Mouse (Mus musculus) megakaryocyte-erythroid progenitor cell, adult 5-6 weeks (primary cell): ENCODE measurements around the gene Rars. TPM values are rescaled to one million over a fixed set of nuclear protein-coding genes. Genes with fewer than 3 reads are reported as not detected.
A peak's percentile ranks its signal among the peaks of the same experiment; 100 is the strongest.
"Not testable (repeated sequence)": the region's sequence is repeated elsewhere in the genome, so short reads cannot be mapped to it uniquely, and the experiment has no call there.

ENCODE experiments used
- ATAC-seq: replicated peaks from 2 replicates; pipeline ENCODE4 v1.8.0; 2016; ENCODE audit warnings: mild to moderate bottlenecking, inconsistent platforms; ENCODE audit not compliant: severe bottlenecking, poor library complexity, low FRiP score, low TSS enrichment
- total RNA-seq, 2 experiments: library from RNA; stranded (forward) in 1 of 2; stranded (reverse) in 1 of 2; fragments of 200-1000, 215-1000 nt in 1 of 2; fragments of >200 nt in 1 of 2; fragmentation: Nextera tagmentation in 1 of 2; gene quantifications; 2 replicates each; pipeline ENCODE4 v1.2.3; 2014 to 2017

The Rars gene
- total RNA-seq (2014; fragmentation: Nextera tagmentation) (99.7 and 111 TPM in 2 replicates), total RNA-seq (2017) (132 and 143 TPM in 2 replicates)

GRCm38 (mm10) chr11:35834022-35834760 is at the start of gene Rars:
Gene Rars, minus strand, starts transcription at chr11:35834506.
- ATAC-seq, result peak; percentile 94

GRCm38 (mm10) chr11:35882777-35883176 is 48.5 kb upstream of the Rars start:
- ATAC-seq, result no peak

- no peak for ATAC-seq
Measured at GRCm38 (mm10) chr11:35878559-35878897, 44.2 kb upstream of the Rars start.

- no peak for ATAC-seq
Measured at GRCm38 (mm10) chr11:35877651-35878558, 43.6 kb upstream of the Rars start.

GRCm38 (mm10) chr11:35873624-35874244 is 39.4 kb upstream of the Rars start:
- no peak for ATAC-seq

- ATAC-seq, result no peak
Measured at GRCm38 (mm10) chr11:35870961-35871360, 36.7 kb upstream of the Rars start.

GRCm38 (mm10) chr11:35866140-35866539 is 31.8 kb upstream of the Rars start:
- ATAC-seq, result no peak

GRCm38 (mm10) chr11:35864981-35865604 is 30.8 kb upstream of the Rars start:
- ATAC-seq, result no peak

- ATAC-seq, result no peak
Measured at GRCm38 (mm10) chr11:35863653-35864052, 29.3 kb upstream of the Rars start.

GRCm38 (mm10) chr11:35857395-35858067 is 23.2 kb upstream of the Rars start:
- no peak for ATAC-seq

GRCm38 (mm10) chr11:35856359-35857040 is 22.2 kb upstream of the Rars start:
- no peak for ATAC-seq

GRCm38 (mm10) chr11:35855567-35855966 is 21.3 kb upstream of the Rars start:
- no peak for ATAC-seq

GRCm38 (mm10) chr11:35854941-35855340 is 20.6 kb upstream of the Rars start:
- no peak for ATAC-seq

GRCm38 (mm10) chr11:35853651-35854050 is 19.3 kb upstream of the Rars start:
- ATAC-seq, result no peak

GRCm38 (mm10) chr11:35852731-35853130 is 18.4 kb upstream of the Rars start:
- peak; percentile 63; the same call in 1 of the 2 replicates for ATAC-seq

GRCm38 (mm10) chr11:35844299-35844698 is 10.0 kb upstream of the Rars start:
- ATAC-seq, result no peak

GRCm38 (mm10) chr11:35842560-35842959 is 8.3 kb upstream of the Rars start:
- not testable (repeated sequence) for ATAC-seq

GRCm38 (mm10) chr11:35841738-35842325 is 7.5 kb upstream of the Rars start:
- ATAC-seq, result no peak
